Mouse (Mus musculus) embryonic facial prominence, embryonic 10.5 days (tissue): ENCODE measurements around the gene Abcg8. TPM values are rescaled to one million over a fixed set of nuclear protein-coding genes. Genes with fewer than 3 reads are reported as not detected.

Source experiments
- DNase-seq: peaks from one replicate; pipeline ENCODE4 v3.0.0-alpha.2; 2017; ENCODE audit warnings: low spot score
- H3K27ac ChIP-seq: fragments of 300-500 bp; sonication (generic); replicated peaks from 2 replicates; pipeline ENCODE4 v1.5.1; 2016; ENCODE audit warnings: mild to moderate bottlenecking
- H3K27me3 ChIP-seq: fragments of 300-500 bp; sonication (generic); replicated peaks from 2 replicates; pipeline ENCODE4 v1.6.1; 2016; ENCODE audit warnings: low read depth, mild to moderate bottlenecking; ENCODE audit not compliant: poor library complexity, severe bottlenecking
- H3K36me3 ChIP-seq: fragments of 300-500 bp; sonication (generic); replicated peaks from 2 replicates; pipeline ENCODE4 v1.6.1; 2016; ENCODE audit warnings: mild to moderate bottlenecking, moderate library complexity
- H3K4me1 ChIP-seq: fragments of 300-500 bp; sonication (generic); 2 replicates; pipeline ENCODE4 v1.6.1; 2016
- H3K4me3 ChIP-seq: fragments of 300-500 bp; sonication (generic); 2 replicates; pipeline ENCODE4 v1.5.1; 2016; ENCODE audit warnings: mild to moderate bottlenecking, moderate library complexity
- H3K9me3 ChIP-seq: fragments of 300-500 bp; sonication (generic); 2 replicates; pipeline ENCODE4 v1.6.1; 2016; ENCODE audit warnings: mild to moderate bottlenecking
- WGBS: fragments of 180-500 bp; shearing (Covaris S2); methylation state at CpG from one replicate; pipeline ENCODE4 v1.1.7; 2016; 5-methylcytosine and 5-hydroxymethylcytosine counted together
- polyA plus RNA-seq: library from polyadenylated mRNA; unstranded; fragments of >200 nt; fragmentation: Nextera tagmentation; extraction: Ambion mirVana; gene quantifications from 2 replicates; pipeline ENCODE4 v1.2.1, GENCODE M21; 2016

Gene Abcg8
- polyA plus RNA-seq, 1 experiment from 2014 or later = 0.10 TPM

DNA sequence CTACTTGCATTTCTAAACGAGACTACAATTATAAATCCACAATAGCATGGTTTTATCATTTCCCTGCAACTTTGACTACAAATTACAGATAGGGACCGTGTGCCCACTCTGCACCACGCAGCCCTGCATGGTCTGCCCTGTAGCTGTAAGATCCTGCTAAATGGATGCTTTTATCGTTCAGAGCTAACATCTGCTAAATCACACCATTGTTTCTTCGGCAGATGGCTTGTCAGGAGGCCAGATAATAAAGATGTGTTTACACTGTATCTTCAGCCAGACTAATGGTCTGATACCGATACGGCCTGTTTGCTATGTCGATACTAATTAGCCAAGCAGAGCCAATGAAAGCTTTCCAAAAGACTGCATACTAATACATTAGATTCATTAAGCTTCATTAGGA, 73.2 kb downstream of the Abcg8 start:
- H3K4me1 ChIP-seq = no peaks in the 10 kb centered on the region
- H3K27ac ChIP-seq = no peak overlapping the region
- WGBS = 77% methylated on average over 8 of the region's 8 CpGs
- no peaks in the 10 kb centered on the region for H3K9me3 ChIP-seq
- no peak overlapping the region for H3K4me3 ChIP-seq
- H3K36me3 ChIP-seq = peaks cover 56% of the 10 kb centered on the region
- no peaks in the 10 kb centered on the region for H3K27me3 ChIP-seq
- DNase-seq = no peak

Other genes starting within 250 kb of the Abcg8 start
- 13.0 and 13.3 TPM in 2 replicates for gene Thada, start 210.1 kb upstream of the Abcg8 start, polyA plus RNA-seq
- gene Plekhh2, start 164.4 kb upstream of the Abcg8 start, polyA plus RNA-seq = 6.1 TPM in 2 replicates
- 29.4 and 34.6 TPM in 2 replicates for gene Dync2li1, start 49.8 kb upstream of the Abcg8 start, polyA plus RNA-seq
- 1.3 and 1.6 TPM in 2 replicates for gene Abcg5, start 6.7 kb downstream of the Abcg8 start, polyA plus RNA-seq
- 56.7 and 58.0 TPM in 2 replicates for gene Lrpprc, start 114.5 kb downstream of the Abcg8 start, polyA plus RNA-seq